Mouse (Mus musculus): ENCODE measurements around the gene Klhdc1.

Gene Klhdc1

GRCm38 (mm10) chr12:69297411-69298150, 56.6 kb downstream of the Klhdc1 start:
- no peak for DNase-seq

- no peak for DNase-seq
Measured at GRCm38 (mm10) chr12:69298281-69298680, 57.3 kb downstream of the Klhdc1 start.

- peak; percentile 32 for DNase-seq
Measured at GRCm38 (mm10) chr12:69299231-69299630, 58.3 kb downstream of the Klhdc1 start.

- DNase-seq, result no peak
Measured at GRCm38 (mm10) chr12:69299831-69300230, 58.9 kb downstream of the Klhdc1 start.

- DNase-seq, result no peak
Measured at GRCm38 (mm10) chr12:69300391-69300790, 59.4 kb downstream of the Klhdc1 start.

GRCm38 (mm10) chr12:69302171-69302570, 61.2 kb downstream of the Klhdc1 start:
- DNase-seq, result no peak

GRCm38 (mm10) chr12:69304051-69304450, 63.1 kb downstream of the Klhdc1 start:
- no peak for DNase-seq

- no peak for DNase-seq
Measured at GRCm38 (mm10) chr12:69306333-69306732, 65.4 kb downstream of the Klhdc1 start.

- DNase-seq, result no peak
Measured at GRCm38 (mm10) chr12:69309659-69310058, 68.7 kb downstream of the Klhdc1 start.

GRCm38 (mm10) chr12:69318431-69318830, 77.5 kb downstream of the Klhdc1 start:
- no peak for DNase-seq

GRCm38 (mm10) chr12:69331187-69331586, 90.2 kb downstream of the Klhdc1 start:
- no peak for DNase-seq

GRCm38 (mm10) chr12:69332147-69332546, 91.2 kb downstream of the Klhdc1 start:
- DNase-seq, result no peak

- DNase-seq, result no peak
Measured at GRCm38 (mm10) chr12:69333547-69333946, 92.6 kb downstream of the Klhdc1 start.
